Mouse (Mus musculus): Measurements from ENCODE around the gene Phf21b. TPM values are rescaled to one million over a fixed set of nuclear protein-coding genes. Genes with fewer than 3 reads are reported as not detected.

The Phf21b gene
- polyA plus RNA-seq, 1 experiment from 2014 or later: 0.55 TPM

DNA sequence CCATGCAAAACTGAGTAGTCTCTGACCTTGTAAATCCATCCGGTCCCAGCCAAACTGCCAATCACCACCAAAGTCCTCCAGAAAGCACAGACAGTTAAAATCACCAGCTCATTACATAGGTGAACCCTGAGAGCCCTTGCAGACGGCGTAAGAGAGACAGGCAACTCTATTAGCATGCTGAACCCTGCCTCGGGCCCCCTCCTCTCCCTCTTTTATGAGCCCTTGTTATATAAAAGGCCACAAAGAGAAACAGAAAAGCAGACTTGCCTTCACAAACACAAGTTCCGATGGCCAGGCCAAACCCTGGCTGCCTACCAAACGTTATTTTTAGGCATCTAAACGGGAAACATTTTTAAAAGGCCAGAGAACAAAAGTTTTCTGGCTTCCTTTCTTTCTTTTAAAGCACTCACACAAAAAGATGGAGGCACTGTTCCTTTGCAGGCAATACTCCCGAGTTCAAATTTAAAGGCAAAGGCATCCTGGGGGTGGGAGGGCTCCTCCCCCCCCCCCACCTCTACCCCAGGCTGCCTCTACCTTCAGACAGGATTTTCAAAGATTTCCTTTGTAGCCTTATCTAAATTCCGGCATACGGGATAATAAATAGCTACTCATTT is 3.3 kb downstream of the Phf21b start:
- 15% methylated on average over 10 of the region's 10 CpGs for WGBS
- H3K27me3 ChIP-seq (ENCODE audit: control insufficient read depth, insufficient read depth, low read depth, low read length): peaks cover 23% of the 10 kb centered on the region
- ATAC-seq (ENCODE audit: low read depth): no peak
- H3K36me3 ChIP-seq (ENCODE audit: control insufficient read depth, insufficient read depth, low read length): no peaks in the 10 kb centered on the region
- peak overlapping the region; percentile 76 for H3K4me3 ChIP-seq (ENCODE audit: low read length)
- H3K9me3 ChIP-seq (ENCODE audit: control insufficient read depth, low read length): no peaks in the 10 kb centered on the region
- peak overlapping the region; percentile 100 for H3K4me2 ChIP-seq (ENCODE audit: low read depth, low read length)
- peak overlapping the region; percentile 48 for H3K27ac ChIP-seq (ENCODE audit: low read length)
- H3K4me1 ChIP-seq (replicated peaks; ENCODE audit: control insufficient read depth, insufficient read depth, low read length): peaks cover 36% of the 10 kb centered on the region
- no peak overlapping the region for H3K9ac ChIP-seq (ENCODE audit: low read length)

- Histone ChIP-seq H3K9ac (ENCODE audit: low read length) (no peak overlapping the region), H3K36me3 (ENCODE audit: control insufficient read depth, insufficient read depth, low read length) (no peaks in the 10 kb centered on the region), H3K4me1 (replicated peaks; ENCODE audit: control insufficient read depth, insufficient read depth, low read length) (peaks cover 25% of the 10 kb centered on the region), H3K4me3 (ENCODE audit: low read length) (no peak overlapping the region), H3K9me3 (ENCODE audit: control insufficient read depth, low read length) (no peaks in the 10 kb centered on the region), H3K4me2 (ENCODE audit: low read depth, low read length) (no peak overlapping the region), H3K27ac (ENCODE audit: low read length) (no peak overlapping the region), H3K27me3 (ENCODE audit: control insufficient read depth, insufficient read depth, low read depth, low read length) (peaks cover 17% of the 10 kb centered on the region)
- ATAC-seq (ENCODE audit: low read depth): no peak
- 86% methylated on average over 1 of the region's 1 CpGs for WGBS
Measured at GRCm38 (mm10) chr15:84850321-84850720, 5.5 kb downstream of the Phf21b start.

DNA sequence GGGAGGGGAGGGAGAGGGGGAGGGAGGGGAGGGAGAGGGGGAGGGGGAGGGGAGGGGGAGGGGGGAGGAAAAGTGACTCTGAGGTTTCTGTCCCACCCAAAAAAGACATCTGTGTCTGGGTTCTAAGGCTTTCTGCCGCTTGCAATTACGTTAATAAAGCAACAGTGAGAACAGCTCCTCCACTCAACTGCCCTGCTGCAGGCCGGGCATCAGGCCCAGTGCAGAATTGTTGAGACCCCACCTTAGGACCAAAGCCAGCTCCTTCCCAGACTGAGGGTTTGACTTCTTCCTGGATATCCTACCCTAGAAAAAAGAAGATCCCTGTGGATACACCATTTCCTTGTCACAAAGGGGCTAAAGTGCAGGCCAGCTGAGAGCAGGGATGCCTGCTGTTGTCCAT is 9.6 kb downstream of the Phf21b start:
- WGBS: 65% methylated on average over 3 of the region's 3 CpGs
- H3K4me1 ChIP-seq (replicated peaks; ENCODE audit: control insufficient read depth, insufficient read depth, low read length): peaks cover 13% of the 10 kb centered on the region

DNA sequence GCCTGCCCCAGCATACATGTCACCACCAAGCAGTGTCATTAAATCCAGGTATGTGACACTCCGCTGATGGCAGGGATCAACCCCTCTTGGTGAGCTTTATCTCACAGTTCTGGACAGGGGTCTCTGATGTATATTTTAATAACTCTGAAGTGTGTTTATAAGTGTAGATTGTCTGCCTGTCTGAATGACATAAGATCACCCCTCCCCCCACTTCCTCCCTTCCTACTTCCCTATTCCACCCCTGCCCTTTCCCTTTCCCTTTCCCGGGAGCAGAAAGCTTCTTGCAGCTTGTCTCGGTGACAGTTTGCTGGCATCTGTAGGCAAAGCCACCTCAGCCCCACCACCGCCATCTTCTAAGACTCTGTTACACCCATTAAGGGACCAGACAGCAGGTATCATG is 11.0 kb downstream of the Phf21b start:
- 64% methylated on average over 4 of the region's 4 CpGs for WGBS
- Histone ChIP-seq H3K27me3 (ENCODE audit: control insufficient read depth, insufficient read depth, low read depth, low read length) (no peaks in the 10 kb centered on the region), H3K36me3 (ENCODE audit: control insufficient read depth, insufficient read depth, low read length) (no peaks in the 10 kb centered on the region), H3K4me2 (ENCODE audit: low read depth, low read length) (no peak overlapping the region), H3K4me1 (replicated peaks; ENCODE audit: control insufficient read depth, insufficient read depth, low read length) (peaks cover 13% of the 10 kb centered on the region), H3K9me3 (ENCODE audit: control insufficient read depth, low read length) (no peaks in the 10 kb centered on the region), H3K27ac (ENCODE audit: low read length) (no peak overlapping the region), H3K9ac (ENCODE audit: low read length) (no peak overlapping the region), H3K4me3 (ENCODE audit: low read length) (no peak overlapping the region)
- no peak for ATAC-seq (ENCODE audit: low read depth)

More for the DNA sequence above, 9.6 kb downstream of the Phf21b start:
- Histone ChIP-seq H3K27me3 (ENCODE audit: control insufficient read depth, insufficient read depth, low read depth, low read length) (no peaks in the 10 kb centered on the region), H3K27ac (ENCODE audit: low read length) (no peak overlapping the region), H3K9me3 (ENCODE audit: control insufficient read depth, low read length) (no peaks in the 10 kb centered on the region), H3K36me3 (ENCODE audit: control insufficient read depth, insufficient read depth, low read length) (no peaks in the 10 kb centered on the region), H3K4me2 (ENCODE audit: low read depth, low read length) (no peak overlapping the region), H3K9ac (ENCODE audit: low read length) (no peak overlapping the region), H3K4me3 (ENCODE audit: low read length) (no peak overlapping the region)
- no peak for ATAC-seq (ENCODE audit: low read depth)

DNA sequence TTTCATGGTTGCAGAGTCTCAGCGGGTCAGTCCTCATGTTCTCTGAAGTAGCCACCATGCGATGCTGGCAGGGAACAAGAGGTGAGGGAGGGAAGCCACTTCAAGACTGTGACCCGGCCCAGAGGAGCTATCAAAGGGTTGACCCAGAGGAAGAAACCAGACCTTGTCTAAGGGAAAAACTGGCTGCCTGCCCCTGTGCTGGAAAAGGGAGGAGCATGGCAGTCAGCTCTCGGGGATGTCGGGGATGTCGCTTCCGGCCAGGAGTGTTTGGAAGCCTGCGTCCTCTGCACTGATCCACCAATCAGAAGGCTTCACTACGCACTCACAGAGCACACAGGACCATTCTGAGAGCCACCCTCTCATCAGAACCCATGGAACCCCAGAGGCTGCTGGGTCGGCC is 12.8 kb downstream of the Phf21b start:
- Histone ChIP-seq H3K4me1 (replicated peaks; ENCODE audit: control insufficient read depth, insufficient read depth, low read length) (peaks cover 13% of the 10 kb centered on the region), H3K4me3 (ENCODE audit: low read length) (no peak overlapping the region), H3K9me3 (ENCODE audit: control insufficient read depth, low read length) (no peaks in the 10 kb centered on the region), H3K36me3 (ENCODE audit: control insufficient read depth, insufficient read depth, low read length) (no peaks in the 10 kb centered on the region), H3K27ac (ENCODE audit: low read length) (no peak overlapping the region), H3K9ac (ENCODE audit: low read length) (no peak overlapping the region), H3K27me3 (ENCODE audit: control insufficient read depth, insufficient read depth, low read depth, low read length) (no peaks in the 10 kb centered on the region), H3K4me2 (ENCODE audit: low read depth, low read length) (no peak overlapping the region)
- 32% methylated on average over 10 of the region's 10 CpGs for WGBS
- no peak for ATAC-seq (ENCODE audit: low read depth)

- Histone ChIP-seq H3K4me1 (replicated peaks; ENCODE audit: control insufficient read depth, insufficient read depth, low read length) (peaks cover 13% of the 10 kb centered on the region), H3K4me2 (ENCODE audit: low read depth, low read length) (no peak overlapping the region), H3K9ac (ENCODE audit: low read length) (no peak overlapping the region), H3K9me3 (ENCODE audit: control insufficient read depth, low read length) (no peaks in the 10 kb centered on the region), H3K27ac (ENCODE audit: low read length) (no peak overlapping the region), H3K27me3 (ENCODE audit: control insufficient read depth, insufficient read depth, low read depth, low read length) (no peaks in the 10 kb centered on the region), H3K36me3 (ENCODE audit: control insufficient read depth, insufficient read depth, low read length) (no peaks in the 10 kb centered on the region), H3K4me3 (ENCODE audit: low read length) (no peak overlapping the region)
- ATAC-seq (ENCODE audit: low read depth): peak; percentile 26; the same call in 1 of the 2 replicates
- 15% methylated on average over 19 of the region's 19 CpGs for WGBS
Measured at GRCm38 (mm10) chr15:84841925-84842821, 13.7 kb downstream of the Phf21b start.

DNA sequence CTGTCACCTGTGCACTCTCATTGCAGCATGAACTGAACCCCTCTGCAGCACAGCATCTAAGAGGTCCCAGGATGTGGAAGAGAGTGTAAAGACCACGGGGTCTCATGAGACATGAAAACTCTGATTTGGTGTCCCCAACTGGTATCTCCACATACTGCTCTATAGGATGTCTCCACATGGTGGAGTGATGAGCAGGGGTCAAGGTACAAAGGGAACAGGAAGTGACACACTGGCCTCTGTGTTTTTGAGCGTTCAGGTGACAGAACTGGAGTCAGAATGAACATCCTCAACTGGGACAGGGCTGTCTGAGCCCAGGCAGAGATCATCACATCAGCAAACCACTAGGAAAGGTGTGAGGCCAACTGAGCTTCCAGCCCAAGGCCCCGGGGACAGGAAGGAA is 15.3 kb downstream of the Phf21b start:
- H3K4me3 ChIP-seq (ENCODE audit: low read length): no peak overlapping the region
- peaks cover 13% of the 10 kb centered on the region for H3K4me1 ChIP-seq (replicated peaks; ENCODE audit: control insufficient read depth, insufficient read depth, low read length)
- no peak for ATAC-seq (ENCODE audit: low read depth)
- H3K4me2 ChIP-seq (ENCODE audit: low read depth, low read length): no peak overlapping the region
- no peak overlapping the region for H3K9ac ChIP-seq (ENCODE audit: low read length)
- H3K9me3 ChIP-seq (ENCODE audit: control insufficient read depth, low read length): no peaks in the 10 kb centered on the region
- no peaks in the 10 kb centered on the region for H3K27me3 ChIP-seq (ENCODE audit: control insufficient read depth, insufficient read depth, low read depth, low read length)
- no peaks in the 10 kb centered on the region for H3K36me3 ChIP-seq (ENCODE audit: control insufficient read depth, insufficient read depth, low read length)
- WGBS: 54% methylated on average over 3 of the region's 3 CpGs
- no peak overlapping the region for H3K27ac ChIP-seq (ENCODE audit: low read length)

DNA sequence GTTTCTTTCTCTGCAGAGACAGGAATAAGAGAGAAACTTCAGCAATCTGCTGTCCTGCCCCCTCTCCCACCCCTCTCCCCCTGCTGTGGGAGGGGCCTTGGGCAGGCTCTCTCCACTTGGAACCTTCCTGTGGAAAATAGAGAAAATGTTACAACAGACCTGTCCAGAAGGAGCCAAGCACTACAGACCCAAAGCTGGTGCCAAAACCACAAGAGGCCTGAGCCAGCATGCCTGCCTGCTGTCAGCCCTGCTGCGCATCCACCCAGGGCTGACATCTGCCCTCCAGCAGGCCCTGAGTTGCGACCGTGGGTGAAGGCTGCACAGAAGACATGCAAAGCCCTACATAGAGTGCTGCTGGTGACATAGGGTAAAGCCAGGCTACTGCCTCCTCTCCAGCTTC is 16.3 kb downstream of the Phf21b start:
- Histone ChIP-seq H3K27me3 (ENCODE audit: control insufficient read depth, insufficient read depth, low read depth, low read length) (no peaks in the 10 kb centered on the region), H3K4me1 (replicated peaks; ENCODE audit: control insufficient read depth, insufficient read depth, low read length) (peaks cover 13% of the 10 kb centered on the region), H3K27ac (ENCODE audit: low read length) (no peak overlapping the region), H3K9ac (ENCODE audit: low read length) (no peak overlapping the region), H3K9me3 (ENCODE audit: control insufficient read depth, low read length) (no peaks in the 10 kb centered on the region), H3K4me3 (ENCODE audit: low read length) (no peak overlapping the region), H3K36me3 (ENCODE audit: control insufficient read depth, insufficient read depth, low read length) (no peaks in the 10 kb centered on the region), H3K4me2 (ENCODE audit: low read depth, low read length) (no peak overlapping the region)
- no peak for ATAC-seq (ENCODE audit: low read depth)
- WGBS: 70% methylated on average over 3 of the region's 3 CpGs

DNA sequence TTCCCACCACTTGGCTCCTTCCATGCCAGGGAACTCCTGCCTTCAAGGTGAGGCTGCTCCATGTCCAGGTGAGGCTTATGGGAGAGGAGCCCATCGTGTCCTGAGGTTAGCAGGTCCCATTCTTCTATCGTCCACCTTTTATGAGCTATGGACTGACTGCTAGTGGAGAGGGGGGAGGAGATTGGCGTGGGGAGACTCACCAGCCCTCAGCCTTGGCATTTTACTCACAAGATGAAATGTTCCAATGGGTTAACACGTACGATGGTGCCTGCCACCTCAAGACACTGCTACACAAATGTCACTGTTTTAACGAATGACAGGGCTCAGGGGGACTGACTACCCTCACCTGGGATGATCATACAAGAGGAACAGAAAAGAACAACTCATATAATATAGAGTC is 18.0 kb downstream of the Phf21b start:
- H3K4me3 ChIP-seq (ENCODE audit: low read length): no peak overlapping the region
- no peak overlapping the region for H3K27ac ChIP-seq (ENCODE audit: low read length)
- H3K27me3 ChIP-seq (ENCODE audit: control insufficient read depth, insufficient read depth, low read depth, low read length): no peaks in the 10 kb centered on the region
- peaks cover 9% of the 10 kb centered on the region for H3K4me1 ChIP-seq (replicated peaks; ENCODE audit: control insufficient read depth, insufficient read depth, low read length)
- no peaks in the 10 kb centered on the region for H3K36me3 ChIP-seq (ENCODE audit: control insufficient read depth, insufficient read depth, low read length)
- no peak overlapping the region for H3K9ac ChIP-seq (ENCODE audit: low read length)
- ATAC-seq (ENCODE audit: low read depth): no peak
- H3K9me3 ChIP-seq (ENCODE audit: control insufficient read depth, low read length): no peaks in the 10 kb centered on the region
- WGBS: 78% methylated on average over 6 of the region's 6 CpGs
- H3K4me2 ChIP-seq (ENCODE audit: low read depth, low read length): no peak overlapping the region
